10 mouse cellular contexts compared by ENCODE assay signal in the genomic region with DNA sequence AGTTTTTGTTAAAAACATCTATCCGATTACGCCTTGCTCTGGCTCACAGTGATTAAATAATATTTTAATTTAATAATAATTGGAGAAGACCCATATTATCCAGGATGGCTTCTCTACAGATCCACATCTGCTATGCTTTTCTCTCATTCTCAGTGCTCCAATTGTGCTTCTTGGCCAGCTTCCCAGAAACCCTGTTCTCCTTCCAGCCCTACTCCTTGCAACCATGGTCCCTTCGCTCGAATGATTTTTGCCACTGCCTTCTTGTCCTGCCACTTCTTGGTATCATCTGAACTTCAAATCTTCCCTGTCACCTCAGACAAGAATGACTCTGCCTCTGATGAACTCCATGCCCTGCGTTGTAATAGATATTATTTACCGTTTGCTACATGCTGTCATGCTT.
DNase-seq lines count a peak whose midpoint lies in the region; ATAC-seq and TF ChIP-seq lines count a peak whose summit lies in the region.
"Had no signal": no experiment of that assay in that cellular context is flagged by ENCODE, and none has a peak within 500 bp of the region (broad histone marks: within the 10 kb centered on the region; RNA-seq: fewer than 3 reads in every experiment).

No protein-coding gene starts in this region.

- WGBS in lung, postnatal 0 days: 78% methylated on average over 6 of the region's 6 CpGs
- WGBS in macrophage (ENCODE audit: missing documents): 97% methylated on average over 6 of the region's 6 CpGs
- WGBS in thymus, adult 2 months: 95% methylated on average over 6 of the region's 6 CpGs

- H3K4me1 ChIP-seq in lung, postnatal 0 days (ENCODE audit: insufficient read depth, low read depth, low read length): no peaks in the 10 kb centered on the region
- no peaks in the 10 kb centered on the region for H3K4me1 ChIP-seq in brown adipose tissue, adult 24 weeks (ENCODE audit: control insufficient read depth, insufficient read depth, insufficient read length, low read length)
- H3K4me1 ChIP-seq in thymus, adult 2 months (replicated peaks; ENCODE audit: control insufficient read depth, insufficient read depth, low read length): no peaks in the 10 kb centered on the region

- no peak for TF ChIP-seq POLR2A in thymus, adult 2 months (IDR thresholded peaks at IDR 0.05; ENCODE audit: control insufficient read depth, extremely low read depth, insufficient read depth, low read length, poor library complexity)

- no peak for ATAC-seq in lung, postnatal 0 days
- ATAC-seq: forebrain, postnatal 0 days had no signal

- DNase-seq in heart, adult 18-20 months: peak; percentile 35 to 36
- DNase-seq in heart, postnatal 25 days (ENCODE audit: low spot score): no peak
- peak; percentile 17 for DNase-seq in lung, postnatal 14 days
- no peak for DNase-seq in lung, postnatal 0 days (ENCODE audit: low spot score)
- no peak for DNase-seq in thymus, adult 2 months
- DNase-seq: forebrain, postnatal 0 days; kidney, adult 8-10 months; liver had no signal

- no peaks in the 10 kb centered on the region for H3K36me3 ChIP-seq in lung, postnatal 0 days (ENCODE audit: insufficient read depth, low read length)
- no peaks in the 10 kb centered on the region for H3K36me3 ChIP-seq in macrophage (ENCODE audit: inconsistent target)
- H3K36me3 ChIP-seq in thymus, adult 2 months (ENCODE audit: control insufficient read depth, insufficient read depth, low read length): no peaks in the 10 kb centered on the region

- H3K27me3 ChIP-seq in lung, postnatal 0 days (replicated peaks; ENCODE audit: insufficient read depth, low read length): no peaks in the 10 kb centered on the region
- no peaks in the 10 kb centered on the region for H3K27me3 ChIP-seq in thymus, adult 2 months (ENCODE audit: control insufficient read depth, insufficient read depth, low read length)

- H3K9ac ChIP-seq in lung, postnatal 0 days (replicated peaks; ENCODE audit: low read depth): no peak overlapping the region
- H3K9ac ChIP-seq: forebrain, postnatal 0 days had no signal

- H3K4me2 ChIP-seq in lung, postnatal 0 days (replicated peaks; ENCODE audit: low read depth, low read length): no peak overlapping the region

- H3K79me2 ChIP-seq in macrophage (ENCODE audit: inconsistent target): no peaks in the 10 kb centered on the region

- no peak overlapping the region for H3K27ac ChIP-seq in lung, postnatal 0 days (ENCODE audit: low read length)
- peak overlapping the region; percentile 51; the same call in 1 of the 2 replicates for H3K27ac ChIP-seq in brown adipose tissue, adult 24 weeks (replicated peaks; ENCODE audit: low read depth, low read length)
- peak overlapping the region; percentile 52; the same call in 1 of the 2 replicates for H3K27ac ChIP-seq in macrophage
- no peak overlapping the region for H3K27ac ChIP-seq in thymus, adult 2 months (ENCODE audit: control insufficient read depth, insufficient read depth, low read length)

- no peak overlapping the region for H3K4me3 ChIP-seq in lung, postnatal 0 days (ENCODE audit: low read depth, low read length)
- H3K4me3 ChIP-seq in brown adipose tissue, adult 24 weeks (ENCODE audit: insufficient read depth, low read depth, low read length): no peak overlapping the region
- no peak overlapping the region for H3K4me3 ChIP-seq in macrophage (ENCODE audit: inconsistent target)
- H3K4me3 ChIP-seq in thymus, adult 2 months (ENCODE audit: control insufficient read depth, insufficient read depth, low read length): no peak overlapping the region

- TF ChIP-seq EP300 in lung, postnatal 0 days (IDR thresholded peaks at IDR 0.05): no peak

- no peak for TF ChIP-seq CTCF in lung, postnatal 0 days (IDR thresholded peaks at IDR 0.05)
- TF ChIP-seq CTCF in thymus, adult 2 months (IDR thresholded peaks at IDR 0.05; ENCODE audit: borderline replicate concordance, control insufficient read depth, extremely low read depth, insufficient read depth, low read length, poor library complexity): no peak

- intact Hi-C loops in heart, postnatal 25 days (cut with DNase I): no loop called here

- no peaks in the 10 kb centered on the region for H3K9me3 ChIP-seq in lung, postnatal 0 days (ENCODE audit: low read length)

Comparison
In these comparisons a context has a peak if more than half of its experiments do, and no peak if none do; other contexts are left out.
1. DNase-seq: peak in heart, adult 18-20 months (2 of 2) and lung, postnatal 14 days (single experiment); none in heart, postnatal 25 days (single experiment), lung, postnatal 0 days (single experiment) and thymus, adult 2 months (single experiment).
2. H3K27ac ChIP-seq: peak in brown adipose tissue, adult 24 weeks (single experiment) and macrophage (single experiment); none in lung, postnatal 0 days (single experiment) and thymus, adult 2 months (single experiment).